Mouse (Mus musculus): ENCODE results near the gene Fam129a. TPM values are rescaled to one million over a fixed set of nuclear protein-coding genes. Genes with fewer than 3 reads are reported as not detected.

Gene Fam129a
- polyA plus RNA-seq, 1 experiment = 6.4 TPM

DNA sequence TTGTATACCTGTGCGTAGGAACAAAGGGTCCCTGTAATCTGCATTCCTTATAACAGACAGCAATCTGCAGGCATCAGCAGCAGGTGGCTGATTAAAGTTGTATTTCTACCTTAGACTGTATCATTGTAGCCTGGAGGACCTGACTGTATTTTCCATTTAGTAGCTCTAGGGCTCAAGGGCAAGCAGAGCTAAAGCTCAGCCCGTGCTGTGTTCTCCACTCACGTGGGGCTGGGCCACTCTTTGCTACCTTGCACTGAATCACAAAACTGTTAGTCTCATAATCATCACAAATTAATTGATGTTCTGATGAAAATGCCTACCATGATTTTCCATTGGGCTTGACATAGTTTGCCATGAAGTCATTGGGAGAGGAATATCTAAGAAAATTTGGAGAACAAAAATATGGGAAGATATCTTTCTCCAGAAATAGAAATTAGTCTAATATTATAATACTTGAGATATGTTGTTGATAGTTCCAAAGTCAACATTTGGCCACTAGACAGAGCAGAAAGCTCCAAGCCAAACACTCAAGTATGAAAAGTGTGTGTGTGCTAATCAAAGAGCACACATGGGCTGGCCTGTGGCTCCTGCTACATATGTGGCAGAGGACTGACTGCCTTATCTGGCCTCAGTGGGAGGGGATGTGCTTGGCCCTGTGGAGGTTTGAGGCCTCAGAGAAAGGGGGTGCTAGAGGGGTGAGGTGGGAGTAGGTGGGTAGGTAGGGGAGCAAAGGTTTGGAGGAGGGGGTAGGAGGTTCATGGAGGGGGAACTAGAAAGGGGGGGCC lies 53.6 kb downstream of the Fam129a start:
- no peak for DNase-seq
- Histone ChIP-seq H3K27me3 (ENCODE audit: control insufficient read depth, insufficient read depth, low read length) (peaks cover 1% of the 10 kb centered on the region; the same call in 1 of the 2 replicates), H3K4me3 (ENCODE audit: control insufficient read depth, insufficient read depth, low read length) (no peak overlapping the region), H3K27ac (ENCODE audit: control insufficient read depth, insufficient read depth, low read length) (no peak overlapping the region), H3K36me3 (ENCODE audit: control insufficient read depth, insufficient read depth, low read length) (no peaks in the 10 kb centered on the region), H3K4me1 (replicated peaks; ENCODE audit: control insufficient read depth, insufficient read depth, low read length) (no peaks in the 10 kb centered on the region)
- TF ChIP-seq CTCF (IDR thresholded peaks at IDR 0.05; ENCODE audit: borderline replicate concordance, control insufficient read depth, extremely low read depth, insufficient read depth, low read length, poor library complexity) (no peak), POLR2A (IDR thresholded peaks at IDR 0.05; ENCODE audit: control insufficient read depth, extremely low read depth, insufficient read depth, low read length, poor library complexity) (no peak)
- 92% methylated on average over 3 of the region's 3 CpGs for WGBS

GRCm38 (mm10) chr1:151625260-151625659 lies 54.3 kb downstream of the Fam129a start:
- DNase-seq = no peak
- H3K36me3 ChIP-seq (ENCODE audit: control insufficient read depth, insufficient read depth, low read length) = no peaks in the 10 kb centered on the region
- TF ChIP-seq POLR2A (IDR thresholded peaks at IDR 0.05; ENCODE audit: control insufficient read depth, extremely low read depth, insufficient read depth, low read length, poor library complexity) (no peak), CTCF (IDR thresholded peaks at IDR 0.05; ENCODE audit: borderline replicate concordance, control insufficient read depth, extremely low read depth, insufficient read depth, low read length, poor library complexity) (no peak)
- H3K27ac ChIP-seq (ENCODE audit: control insufficient read depth, insufficient read depth, low read length) = no peak overlapping the region
- no peaks in the 10 kb centered on the region for H3K4me1 ChIP-seq (replicated peaks; ENCODE audit: control insufficient read depth, insufficient read depth, low read length)
- H3K4me3 ChIP-seq (ENCODE audit: control insufficient read depth, insufficient read depth, low read length) = no peak overlapping the region
- peaks cover 2% of the 10 kb centered on the region; the same call in 1 of the 2 replicates for H3K27me3 ChIP-seq (ENCODE audit: control insufficient read depth, insufficient read depth, low read length)
- WGBS = 89% methylated on average over 4 of the region's 4 CpGs

- H3K27ac ChIP-seq (ENCODE audit: control insufficient read depth, insufficient read depth, low read length) = no peak overlapping the region
- WGBS = 47% methylated on average over 2 of the region's 2 CpGs
- DNase-seq = no peak
- TF ChIP-seq CTCF (IDR thresholded peaks at IDR 0.05; ENCODE audit: borderline replicate concordance, control insufficient read depth, extremely low read depth, insufficient read depth, low read length, poor library complexity) (no peak), POLR2A (IDR thresholded peaks at IDR 0.05; ENCODE audit: control insufficient read depth, extremely low read depth, insufficient read depth, low read length, poor library complexity) (no peak)
- no peak overlapping the region for H3K4me3 ChIP-seq (ENCODE audit: control insufficient read depth, insufficient read depth, low read length)
- peaks cover 2% of the 10 kb centered on the region; the same call in 1 of the 2 replicates for H3K27me3 ChIP-seq (ENCODE audit: control insufficient read depth, insufficient read depth, low read length)
- H3K36me3 ChIP-seq (ENCODE audit: control insufficient read depth, insufficient read depth, low read length) = no peaks in the 10 kb centered on the region
- no peaks in the 10 kb centered on the region for H3K4me1 ChIP-seq (replicated peaks; ENCODE audit: control insufficient read depth, insufficient read depth, low read length)
Observed at GRCm38 (mm10) chr1:151625690-151626089, 54.7 kb downstream of the Fam129a start.

DNA sequence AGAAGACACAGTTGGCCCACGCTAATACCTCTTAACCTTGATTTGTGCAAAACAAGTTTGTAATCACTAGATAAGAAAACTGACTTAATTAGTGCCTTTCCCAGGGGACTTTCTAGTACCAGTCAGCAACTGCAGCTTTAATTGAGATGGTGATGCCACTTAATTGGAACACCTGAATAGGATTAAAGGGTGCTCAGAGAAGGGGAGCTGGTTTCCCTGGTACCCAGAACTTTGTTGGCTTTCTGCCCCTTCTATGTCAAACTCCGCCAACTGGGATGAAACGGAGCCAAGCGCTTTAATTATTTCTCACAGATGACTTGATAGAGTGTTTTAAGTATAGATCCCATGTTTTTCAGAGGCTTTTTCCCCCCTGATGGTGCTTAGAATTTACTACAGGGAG lies 55.6 kb downstream of the Fam129a start:
- TF ChIP-seq POLR2A (IDR thresholded peaks at IDR 0.05; ENCODE audit: control insufficient read depth, extremely low read depth, insufficient read depth, low read length, poor library complexity) = no peak
- no peak for TF ChIP-seq CTCF (IDR thresholded peaks at IDR 0.05; ENCODE audit: borderline replicate concordance, control insufficient read depth, extremely low read depth, insufficient read depth, low read length, poor library complexity)
- H3K27ac ChIP-seq (ENCODE audit: control insufficient read depth, insufficient read depth, low read length) = no peak overlapping the region
- H3K27me3 ChIP-seq (ENCODE audit: control insufficient read depth, insufficient read depth, low read length) = peaks cover 2% of the 10 kb centered on the region; the same call in 1 of the 2 replicates
- H3K4me1 ChIP-seq (replicated peaks; ENCODE audit: control insufficient read depth, insufficient read depth, low read length) = no peaks in the 10 kb centered on the region
- WGBS = 96% methylated on average over 4 of the region's 4 CpGs
- no peak for DNase-seq
- H3K36me3 ChIP-seq (ENCODE audit: control insufficient read depth, insufficient read depth, low read length) = no peaks in the 10 kb centered on the region
- H3K4me3 ChIP-seq (ENCODE audit: control insufficient read depth, insufficient read depth, low read length) = no peak overlapping the region

- Histone ChIP-seq H3K36me3 (ENCODE audit: control insufficient read depth, insufficient read depth, low read length) (no peaks in the 10 kb centered on the region), H3K4me1 (replicated peaks; ENCODE audit: control insufficient read depth, insufficient read depth, low read length) (no peaks in the 10 kb centered on the region), H3K4me3 (ENCODE audit: control insufficient read depth, insufficient read depth, low read length) (no peak overlapping the region), H3K27me3 (ENCODE audit: control insufficient read depth, insufficient read depth, low read length) (peaks cover 2% of the 10 kb centered on the region; the same call in 1 of the 2 replicates), H3K27ac (ENCODE audit: control insufficient read depth, insufficient read depth, low read length) (no peak overlapping the region)
- WGBS = over 99% methylated on average over 3 of the region's 3 CpGs
- TF ChIP-seq POLR2A (IDR thresholded peaks at IDR 0.05; ENCODE audit: control insufficient read depth, extremely low read depth, insufficient read depth, low read length, poor library complexity) (no peak), CTCF (IDR thresholded peaks at IDR 0.05; ENCODE audit: borderline replicate concordance, control insufficient read depth, extremely low read depth, insufficient read depth, low read length, poor library complexity) (no peak)
- DNase-seq = no peak
Observed at GRCm38 (mm10) chr1:151627141-151627540, 56.2 kb downstream of the Fam129a start.

- H3K27ac ChIP-seq (ENCODE audit: control insufficient read depth, insufficient read depth, low read length) = no peak overlapping the region
- H3K27me3 ChIP-seq (ENCODE audit: control insufficient read depth, insufficient read depth, low read length) = peaks cover 2% of the 10 kb centered on the region; the same call in 1 of the 2 replicates
- WGBS = 84% methylated on average over 7 of the region's 7 CpGs
- no peaks in the 10 kb centered on the region for H3K4me1 ChIP-seq (replicated peaks; ENCODE audit: control insufficient read depth, insufficient read depth, low read length)
- TF ChIP-seq POLR2A (IDR thresholded peaks at IDR 0.05; ENCODE audit: control insufficient read depth, extremely low read depth, insufficient read depth, low read length, poor library complexity) = no peak
- TF ChIP-seq CTCF (IDR thresholded peaks at IDR 0.05; ENCODE audit: borderline replicate concordance, control insufficient read depth, extremely low read depth, insufficient read depth, low read length, poor library complexity) = no peak
- H3K36me3 ChIP-seq (ENCODE audit: control insufficient read depth, insufficient read depth, low read length) = no peaks in the 10 kb centered on the region
- no peak overlapping the region for H3K4me3 ChIP-seq (ENCODE audit: control insufficient read depth, insufficient read depth, low read length)
- DNase-seq = no peak
Observed at GRCm38 (mm10) chr1:151629591-151630250, 58.7 kb downstream of the Fam129a start.

Data from thymus, adult 2 months (tissue).